Mouse (Mus musculus): Measurements from ENCODE around the gene Fez2. TPM values are rescaled to one million over a fixed set of nuclear protein-coding genes. Genes with fewer than 3 reads are reported as not detected.

Fez2 gene
- polyA plus RNA-seq, 2 experiments = 11.4 to 16.9 TPM

DNA sequence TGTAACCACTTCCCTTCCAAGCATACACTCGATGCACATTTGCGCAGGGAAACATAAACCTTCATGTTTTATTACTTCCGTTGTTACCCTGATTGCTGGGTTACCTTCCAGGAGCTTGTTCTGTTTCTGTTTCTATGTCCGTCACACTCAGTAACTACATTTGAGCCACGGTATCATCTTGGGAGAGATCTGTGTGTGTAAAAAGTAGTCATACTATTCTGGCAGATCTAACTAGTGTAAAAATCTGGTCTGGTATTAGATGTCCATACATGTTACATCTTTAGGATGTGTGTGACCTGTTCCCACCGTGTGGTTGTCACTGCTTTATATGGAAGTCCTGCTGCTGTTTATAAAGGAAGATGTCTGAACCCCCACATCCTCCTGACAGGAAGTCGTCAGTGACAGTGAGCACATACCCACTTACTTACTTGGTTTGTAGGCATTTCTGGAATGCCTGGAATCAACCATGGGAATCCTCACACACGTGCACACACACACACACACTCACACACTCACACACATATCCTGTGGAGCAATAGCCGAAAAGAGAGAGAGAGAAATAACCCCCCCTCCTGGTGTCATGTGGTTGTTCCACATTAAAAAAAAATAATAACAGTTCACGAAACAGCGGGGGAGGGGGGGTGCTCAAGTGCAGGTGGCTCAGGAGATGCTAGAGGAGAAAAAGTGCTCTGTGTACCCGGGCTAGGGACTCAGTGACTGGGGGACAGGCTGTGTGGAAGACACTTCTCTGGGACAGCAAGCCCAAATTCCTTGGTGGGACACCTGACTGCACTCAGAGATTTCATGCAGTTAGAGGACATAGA, 66.1 kb downstream of the Fez2 start:
- Histone ChIP-seq H3K27ac (no peak overlapping the region), H3K9me3 (ENCODE audit: control insufficient read depth, low read length) (no peaks in the 10 kb centered on the region), H3K9ac (replicated peaks) (no peak overlapping the region), H3K4me2 (ENCODE audit: low read depth) (no peak overlapping the region), H3K27me3 (ENCODE audit: control insufficient read depth, insufficient read depth, low read length) (no peaks in the 10 kb centered on the region), H3K4me1 (replicated peaks; ENCODE audit: control insufficient read depth in 2 of 2, insufficient read depth in 2 of 2, low read length in 1 of 2) (no peaks in the 10 kb centered on the region), H3K4me3 (ENCODE audit: insufficient read depth in 1 of 2, low read depth in 2 of 2, low read length in 2 of 2) (no peak overlapping the region), H3K36me3 (replicated peaks; ENCODE audit: control insufficient read depth, insufficient read depth, low read depth) (no peaks in the 10 kb centered on the region)
- DNase-seq (ENCODE audit: low read depth in 3 of 3, low spot score in 3 of 3) = no peak
- no peak for ATAC-seq (ENCODE audit: insufficient read depth)
- 66% methylated on average over 12 of the region's 12 CpGs for WGBS (ENCODE audit: insufficient replicate concordance)
- TF ChIP-seq CTCF (IDR thresholded peaks at IDR 0.05; ENCODE audit: low read depth) = no peak
- no peak for TF ChIP-seq EP300 (IDR thresholded peaks at IDR 0.05; ENCODE audit: low read depth)

DNA sequence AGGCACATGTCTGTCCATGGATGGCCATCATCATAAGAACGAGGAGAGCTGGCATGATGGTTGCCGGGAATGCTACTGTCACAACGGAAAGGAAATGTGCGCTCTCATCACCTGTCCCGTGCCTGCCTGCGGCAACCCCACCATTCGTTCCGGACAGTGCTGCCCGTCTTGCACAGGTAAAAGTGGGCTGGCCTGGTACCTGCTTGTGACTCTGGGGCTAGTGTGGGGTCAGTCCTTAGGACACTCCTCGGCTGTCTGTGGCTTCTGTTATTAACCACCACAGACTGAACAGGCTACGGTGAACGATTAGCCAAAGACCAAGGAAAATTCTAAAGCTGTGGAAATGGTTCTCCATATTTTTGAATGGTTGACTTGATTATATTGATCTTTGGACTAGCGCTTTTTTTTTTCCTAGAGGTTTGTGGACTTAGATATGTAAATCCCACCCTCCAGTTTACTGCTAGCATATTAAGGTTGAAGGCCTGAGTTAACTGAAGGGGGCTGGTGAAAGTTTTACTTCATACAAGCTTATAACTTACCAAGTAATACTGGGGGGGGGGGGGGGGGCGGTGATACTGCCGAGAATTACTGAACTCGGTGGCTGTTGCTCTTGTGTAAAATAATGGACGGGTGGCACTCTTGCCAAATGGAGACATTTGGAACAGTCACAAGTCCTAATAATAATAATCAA, 70.7 kb downstream of the Fez2 start:
- Histone ChIP-seq H3K9me3 (ENCODE audit: control insufficient read depth, low read length) (no peaks in the 10 kb centered on the region), H3K9ac (replicated peaks) (no peak overlapping the region), H3K27ac (no peak overlapping the region), H3K27me3 (ENCODE audit: control insufficient read depth, insufficient read depth, low read length) (no peaks in the 10 kb centered on the region), H3K4me2 (ENCODE audit: low read depth) (no peak overlapping the region), H3K4me3 (ENCODE audit: insufficient read depth in 1 of 2, low read depth in 2 of 2, low read length in 2 of 2) (no peak overlapping the region), H3K36me3 (replicated peaks; ENCODE audit: control insufficient read depth, insufficient read depth, low read depth) (no peaks in the 10 kb centered on the region), H3K4me1 (replicated peaks; ENCODE audit: control insufficient read depth in 2 of 2, insufficient read depth in 2 of 2, low read length in 1 of 2) (no peaks in the 10 kb centered on the region)
- 85% methylated on average over 17 of the region's 17 CpGs for WGBS (ENCODE audit: insufficient replicate concordance)
- TF ChIP-seq CTCF (IDR thresholded peaks at IDR 0.05; ENCODE audit: low read depth) = no peak
- TF ChIP-seq EP300 (IDR thresholded peaks at IDR 0.05; ENCODE audit: low read depth) = no peak
- DNase-seq (ENCODE audit: low read depth in 3 of 3, low spot score in 3 of 3) (no peak), ATAC-seq (ENCODE audit: insufficient read depth) (no peak)

DNA sequence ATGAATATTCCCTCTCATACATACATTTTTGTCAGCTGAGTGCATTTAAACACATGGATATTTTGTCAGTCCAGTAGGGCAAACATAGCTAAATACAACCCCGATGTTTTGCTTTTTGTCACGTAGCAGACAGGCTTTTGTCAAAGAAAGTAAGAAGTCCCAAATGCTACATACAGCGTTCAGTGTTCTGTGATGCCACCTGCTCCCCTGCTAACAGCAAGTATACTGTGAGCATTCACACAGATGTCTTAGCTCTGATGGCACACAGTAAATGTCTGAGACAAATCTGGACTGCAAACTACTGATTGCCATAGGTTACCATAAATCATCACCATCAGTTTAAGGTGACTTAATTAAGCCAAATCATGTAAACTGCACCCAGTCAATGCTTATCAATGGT, 74.3 kb downstream of the Fez2 start:
- no peak overlapping the region for H3K4me2 ChIP-seq (ENCODE audit: low read depth)

DNA sequence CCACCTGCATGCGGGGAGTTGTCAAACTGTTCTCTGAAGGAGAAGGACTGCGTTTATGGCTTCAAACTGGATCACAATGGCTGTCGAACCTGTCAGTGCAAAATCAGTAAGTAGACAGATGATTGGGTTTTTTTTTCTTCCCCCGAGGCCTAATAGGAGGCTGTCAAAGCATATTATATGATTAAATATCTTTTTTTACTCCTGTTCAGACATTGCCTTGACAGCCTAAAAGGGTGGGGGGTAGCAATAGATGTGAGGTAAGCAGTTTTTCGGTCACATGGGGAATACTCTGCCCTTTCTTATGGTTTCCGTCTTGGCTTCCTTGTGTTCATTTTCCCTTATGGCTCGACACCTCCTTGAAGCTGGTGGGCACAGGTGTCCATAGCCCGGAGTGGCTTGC, 82.7 kb downstream of the Fez2 start:
- H3K27me3 ChIP-seq (ENCODE audit: control insufficient read depth, insufficient read depth, low read length) = no peaks in the 10 kb centered on the region
- no peak overlapping the region for H3K9ac ChIP-seq (replicated peaks)
- 75% methylated on average over 8 of the region's 8 CpGs for WGBS (ENCODE audit: insufficient replicate concordance)
- DNase-seq (ENCODE audit: low read depth in 3 of 3, low spot score in 3 of 3) = no peak
- ATAC-seq (ENCODE audit: insufficient read depth) = no peak
- H3K9me3 ChIP-seq (ENCODE audit: control insufficient read depth, low read length) = no peaks in the 10 kb centered on the region
- no peak overlapping the region for H3K4me3 ChIP-seq (ENCODE audit: insufficient read depth in 1 of 2, low read depth in 2 of 2, low read length in 2 of 2)
- no peak for TF ChIP-seq CTCF (IDR thresholded peaks at IDR 0.05; ENCODE audit: low read depth)
- no peak for TF ChIP-seq EP300 (IDR thresholded peaks at IDR 0.05; ENCODE audit: low read depth)
- peaks cover 3 to 9% of the 10 kb centered on the region in 2 experiments for H3K4me1 ChIP-seq (replicated peaks; ENCODE audit: control insufficient read depth in 2 of 2, insufficient read depth in 2 of 2, low read length in 1 of 2)
- H3K27ac ChIP-seq = no peak overlapping the region
- no peaks in the 10 kb centered on the region for H3K36me3 ChIP-seq (replicated peaks; ENCODE audit: control insufficient read depth, insufficient read depth, low read depth)
- H3K4me2 ChIP-seq (ENCODE audit: low read depth) = no peak overlapping the region

More for the DNA sequence above, 74.3 kb downstream of the Fez2 start:
- H3K9me3 ChIP-seq (ENCODE audit: control insufficient read depth, low read length) = no peaks in the 10 kb centered on the region
- H3K36me3 ChIP-seq (replicated peaks; ENCODE audit: control insufficient read depth, insufficient read depth, low read depth) = no peaks in the 10 kb centered on the region
- DNase-seq (ENCODE audit: low read depth in 3 of 3, low spot score in 3 of 3) (no peak), ATAC-seq (ENCODE audit: insufficient read depth) (no peak)
- H3K27ac ChIP-seq = no peak overlapping the region
- no peaks in the 10 kb centered on the region for H3K4me1 ChIP-seq (replicated peaks; ENCODE audit: control insufficient read depth in 2 of 2, insufficient read depth in 2 of 2, low read length in 1 of 2)
- no peaks in the 10 kb centered on the region for H3K27me3 ChIP-seq (ENCODE audit: control insufficient read depth, insufficient read depth, low read length)
- WGBS (ENCODE audit: insufficient replicate concordance) = 78% methylated on average over 3 of the region's 3 CpGs
- no peak overlapping the region for H3K4me3 ChIP-seq (ENCODE audit: insufficient read depth in 1 of 2, low read depth in 2 of 2, low read length in 2 of 2)
- no peak overlapping the region for H3K9ac ChIP-seq (replicated peaks)
- no peak for TF ChIP-seq EP300 (IDR thresholded peaks at IDR 0.05; ENCODE audit: low read depth)
- no peak for TF ChIP-seq CTCF (IDR thresholded peaks at IDR 0.05; ENCODE audit: low read depth)

DNA sequence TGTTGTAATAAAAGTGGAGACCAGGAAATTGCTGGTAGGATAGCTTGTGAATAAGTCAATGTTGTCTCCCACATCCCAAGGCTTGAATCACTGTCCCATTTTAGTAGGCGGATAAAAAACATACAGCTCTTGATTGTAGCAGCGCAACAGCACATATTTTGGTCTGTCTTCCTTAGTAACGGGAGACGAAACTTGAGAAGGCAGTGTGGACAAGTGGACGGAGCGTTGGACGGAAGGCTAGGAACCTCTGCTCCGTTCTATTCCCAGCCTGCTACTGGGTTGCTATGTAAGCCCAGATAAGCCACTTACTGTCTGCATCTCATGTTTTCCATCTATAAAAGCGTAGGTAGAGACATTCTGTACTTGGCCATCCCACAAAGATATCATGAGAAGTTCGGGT, 84.7 kb downstream of the Fez2 start:
- 83% methylated on average over 10 of the region's 10 CpGs for WGBS (ENCODE audit: insufficient replicate concordance)
- TF ChIP-seq CTCF (IDR thresholded peaks at IDR 0.05; ENCODE audit: low read depth) = no peak
- TF ChIP-seq EP300 (IDR thresholded peaks at IDR 0.05; ENCODE audit: low read depth) = no peak
- no peak overlapping the region for H3K27ac ChIP-seq

More for the DNA sequence above, 84.7 kb downstream of the Fez2 start:
- DNase-seq (ENCODE audit: low read depth in 3 of 3, low spot score in 3 of 3) = no peak
- Histone ChIP-seq H3K4me2 (ENCODE audit: low read depth) (no peak overlapping the region), H3K9ac (replicated peaks) (no peak overlapping the region), H3K27me3 (ENCODE audit: control insufficient read depth, insufficient read depth, low read length) (no peaks in the 10 kb centered on the region), H3K4me1 (replicated peaks; ENCODE audit: control insufficient read depth in 2 of 2, insufficient read depth in 2 of 2, low read length in 1 of 2) (peaks cover 12 to 19% of the 10 kb centered on the region in 2 experiments), H3K36me3 (replicated peaks; ENCODE audit: control insufficient read depth, insufficient read depth, low read depth) (no peaks in the 10 kb centered on the region), H3K9me3 (ENCODE audit: control insufficient read depth, low read length) (no peaks in the 10 kb centered on the region), H3K4me3 (ENCODE audit: insufficient read depth in 1 of 2, low read depth in 2 of 2, low read length in 2 of 2) (no peak overlapping the region)
- no peak for ATAC-seq (ENCODE audit: insufficient read depth)

All from liver, embryonic 14.5 days (tissue).